Mouse (Mus musculus): ENCODE results near the gene Tom1.

The Tom1 gene

GRCm38 (mm10) chr8:75090781-75091365 is 57.4 kb downstream of the Tom1 start:
- DNase-seq, result no peak

GRCm38 (mm10) chr8:75093399-75094156 is 60.1 kb downstream of the Tom1 start, which contains the start of gene Hmox1:
Gene Hmox1 (plus strand): TSS chr8:75093621.
- peak; percentile 95 for DNase-seq

- DNase-seq, result no peak
Observed at GRCm38 (mm10) chr8:75102956-75103355, 69.5 kb downstream of the Tom1 start.

GRCm38 (mm10) chr8:75103376-75103878 is 69.9 kb downstream of the Tom1 start:
- no peak for DNase-seq

- peak; percentile 85 for DNase-seq
Observed at GRCm38 (mm10) chr8:75108527-75109235, 75.2 kb downstream of the Tom1 start.

GRCm38 (mm10) chr8:75109236-75109967 is 75.9 kb downstream of the Tom1 start, which contains the start of gene Mcm5:
Gene Mcm5 (plus strand): TSS chr8:75109569.
- peak; percentile 99 for DNase-seq

GRCm38 (mm10) chr8:75110093-75110492 is 76.6 kb downstream of the Tom1 start:
- no peak for DNase-seq

GRCm38 (mm10) chr8:75118505-75118904 is 85.0 kb downstream of the Tom1 start:
- no peak for DNase-seq

GRCm38 (mm10) chr8:75119287-75119686 is 85.8 kb downstream of the Tom1 start:
- DNase-seq, result no peak

All from kidney, adult 18-20 months (tissue).